Mouse (Mus musculus) cortical plate, adult 2 months (tissue): ENCODE results near the gene Cdc42. TPM values are rescaled to one million over a fixed set of nuclear protein-coding genes. Genes with fewer than 3 reads are reported as not detected.

Source experiments
- H3K27ac ChIP-seq: fragments of 200-500 bp; 2 replicates; pipeline ENCODE4 v1.5.1; 2012; ENCODE audit warnings: low read length, control low read depth, inconsistent platforms; ENCODE audit not compliant: insufficient read depth
- H3K4me1 ChIP-seq: fragments of 200-500 bp; 2 replicates; pipeline ENCODE4 v1.6.1; 2011; ENCODE audit warnings: low read length; ENCODE audit not compliant: control insufficient read depth, insufficient read depth
- H3K4me3 ChIP-seq: fragments of 200-500 bp; 2 replicates; pipeline ENCODE4 v1.5.1; 2011; ENCODE audit warnings: mild to moderate bottlenecking, low read length, control low read depth; ENCODE audit not compliant: insufficient read depth
- CTCF ChIP-seq: fragments of 200-500 bp; IDR thresholded peaks from 2 replicates; pipeline ENCODE4 v1.5.1; 2011; ENCODE audit warnings: mild to moderate bottlenecking, control low read depth, low read length; ENCODE audit not compliant: insufficient read depth; ENCODE audit errors: extremely low read depth
- POLR2A ChIP-seq: fragments of 200-500 bp; IDR thresholded peaks from 2 replicates; pipeline ENCODE4 v1.6.1; 2011; ENCODE audit warnings: mild to moderate bottlenecking, low read length, control low read depth; ENCODE audit not compliant: insufficient read depth; ENCODE audit errors: extremely low read depth
- polyA plus RNA-seq: library from polyadenylated mRNA; depleted of rRNA; stranded (reverse); fragments of >200 nt; gene quantifications from 2 replicates; pipeline ENCODE4 v1.2.3, GENCODE M21; 2012

Cdc42 gene
- polyA plus RNA-seq, 1 experiment, result 397 TPM

- Histone ChIP-seq H3K4me1 (peaks cover 1% of the 10 kb centered on the region; the same call in 1 of the 2 replicates), H3K4me3 (no peak overlapping the region), H3K27ac (peak overlapping the region; percentile 45)
- TF ChIP-seq CTCF (no peak), POLR2A (no peak)
Measured at GRCm38 (mm10) chr4:137358291-137359002, 927 bp upstream of the Cdc42 start.

GRCm38 (mm10) chr4:137356674-137357510 is 628 bp downstream of the Cdc42 start:
- Histone ChIP-seq H3K4me3 (peak overlapping the region; percentile 66), H3K27ac (peak overlapping the region; percentile 96), H3K4me1 (peaks cover 1% of the 10 kb centered on the region; the same call in 1 of the 2 replicates)
- TF ChIP-seq CTCF, result no peak
- no peak for TF ChIP-seq POLR2A

GRCm38 (mm10) chr4:137350627-137351026 is 6.9 kb downstream of the Cdc42 start:
- H3K27ac ChIP-seq, result no peak overlapping the region
- TF ChIP-seq POLR2A, result no peak
- peaks cover 7% of the 10 kb centered on the region for H3K4me1 ChIP-seq
- no peak overlapping the region for H3K4me3 ChIP-seq

- TF ChIP-seq CTCF, result no peak
- TF ChIP-seq POLR2A, result no peak
- no peak overlapping the region for H3K4me3 ChIP-seq
- H3K27ac ChIP-seq, result no peak overlapping the region
- peaks cover 10% of the 10 kb centered on the region for H3K4me1 ChIP-seq
Measured at GRCm38 (mm10) chr4:137345790-137346189, 11.7 kb downstream of the Cdc42 start.

GRCm38 (mm10) chr4:137345112-137345511 is 12.4 kb downstream of the Cdc42 start:
- Histone ChIP-seq H3K4me1 (peaks cover 9% of the 10 kb centered on the region), H3K4me3 (no peak overlapping the region), H3K27ac (no peak overlapping the region)
- TF ChIP-seq POLR2A (no peak), CTCF (no peak)

GRCm38 (mm10) chr4:137342816-137343215 is 14.7 kb downstream of the Cdc42 start:
- H3K27ac ChIP-seq, result no peak overlapping the region
- peaks cover 10% of the 10 kb centered on the region for H3K4me1 ChIP-seq
- no peak overlapping the region for H3K4me3 ChIP-seq
- no peak for TF ChIP-seq POLR2A
- no peak for TF ChIP-seq CTCF

GRCm38 (mm10) chr4:137339415-137339814 is 18.1 kb downstream of the Cdc42 start:
- Histone ChIP-seq H3K4me1 (peaks cover 13% of the 10 kb centered on the region), H3K27ac (no peak overlapping the region), H3K4me3 (no peak overlapping the region)
- TF ChIP-seq CTCF, result no peak
- TF ChIP-seq POLR2A, result no peak

GRCm38 (mm10) chr4:137336468-137336867 is 21.1 kb downstream of the Cdc42 start:
- TF ChIP-seq CTCF (no peak), POLR2A (no peak)
- Histone ChIP-seq H3K4me3 (no peak overlapping the region), H3K4me1 (peaks cover 9% of the 10 kb centered on the region), H3K27ac (no peak overlapping the region)

GRCm38 (mm10) chr4:137332051-137332450 is 25.5 kb downstream of the Cdc42 start:
- H3K4me1 ChIP-seq, result peaks cover 5% of the 10 kb centered on the region; the same call in 1 of the 2 replicates

More at GRCm38 (mm10) chr4:137332051-137332450, 25.5 kb downstream of the Cdc42 start:
- TF ChIP-seq CTCF, result no peak
- no peak for TF ChIP-seq POLR2A
- H3K27ac ChIP-seq, result no peak overlapping the region
- H3K4me3 ChIP-seq, result no peak overlapping the region
